Mouse (Mus musculus): ENCODE results near the gene Msi2.

The Msi2 gene

GRCm38 (mm10) chr11:88709876-88710614, 8.3 kb downstream of the Msi2 start:
- no peak for DNase-seq

DNA sequence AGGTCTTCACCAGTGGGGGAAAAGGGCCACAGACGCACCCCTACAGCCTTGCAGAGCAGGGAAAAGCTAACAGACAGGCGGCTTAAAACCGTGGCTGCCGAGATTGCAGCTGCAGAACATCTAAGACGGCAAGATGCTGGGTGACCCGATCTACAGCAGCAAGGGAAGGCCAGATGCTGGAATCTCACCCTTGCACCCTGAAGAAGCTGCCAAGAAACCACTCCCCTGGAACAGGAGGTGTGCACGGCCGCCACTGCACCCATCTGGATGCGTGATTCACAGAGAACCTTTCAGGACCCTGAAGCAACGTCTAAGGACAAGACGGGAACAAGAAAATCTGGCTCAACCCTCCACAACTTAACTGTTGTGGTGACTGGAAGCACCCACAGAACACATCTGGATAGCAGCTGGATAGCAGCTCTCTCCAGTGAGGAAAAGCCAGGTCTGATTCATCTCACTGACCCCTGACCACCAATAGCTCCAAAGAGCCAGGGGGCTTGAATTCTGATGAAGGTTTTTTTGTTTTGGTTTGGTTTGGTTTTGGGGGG, 11.0 kb downstream of the Msi2 start:
- no peak for DNase-seq

DNA sequence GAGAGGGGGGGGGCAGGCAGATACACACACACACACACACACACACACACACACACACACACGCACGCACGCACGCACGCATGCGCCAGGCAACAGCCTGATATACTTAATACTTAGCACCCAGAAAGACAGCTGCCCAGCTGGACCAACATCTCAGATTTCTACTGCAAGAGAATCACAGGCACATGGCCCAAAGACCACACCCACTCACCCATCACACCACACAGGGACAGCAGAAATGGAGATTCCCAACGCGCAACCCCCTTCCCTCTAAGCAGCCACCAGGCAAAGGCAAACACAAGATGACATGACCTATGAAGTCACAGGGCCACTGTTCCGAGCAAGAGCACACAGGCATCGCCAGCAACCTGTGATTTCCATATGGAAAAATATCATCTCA, 13.6 kb downstream of the Msi2 start:
- DNase-seq = no peak

- no peak for DNase-seq
Measured at GRCm38 (mm10) chr11:88703220-88703619, 15.1 kb downstream of the Msi2 start.

GRCm38 (mm10) chr11:88701976-88702659, 16.2 kb downstream of the Msi2 start:
- DNase-seq = no peak

- no peak for DNase-seq
Measured at GRCm38 (mm10) chr11:88701020-88701419, 17.3 kb downstream of the Msi2 start.

DNA sequence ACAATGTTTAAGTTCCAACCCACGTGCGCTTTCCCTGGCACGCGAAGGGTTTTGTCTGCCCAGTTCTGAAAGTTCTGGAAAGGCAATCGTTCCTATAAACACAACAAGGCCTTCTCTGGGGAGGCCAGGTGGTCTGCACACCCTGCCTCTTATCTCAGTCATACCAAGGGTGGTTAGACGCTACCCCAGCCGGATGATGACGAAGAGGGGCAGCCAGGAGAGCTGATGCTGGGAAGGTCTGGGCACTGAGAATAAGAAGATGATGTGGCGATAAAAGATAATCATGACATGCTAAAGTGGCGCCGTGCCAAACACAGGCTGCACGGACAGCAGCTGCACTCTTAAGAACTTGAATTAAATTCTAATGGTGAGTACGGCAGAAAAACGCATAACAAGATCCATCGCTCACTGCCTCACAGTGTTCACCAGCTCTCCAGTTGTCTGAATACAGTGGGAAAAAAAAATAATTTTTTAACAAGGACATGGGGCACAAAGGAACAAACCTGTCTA, 18.1 kb downstream of the Msi2 start:
- no peak for DNase-seq

- DNase-seq = no peak
Measured at GRCm38 (mm10) chr11:88693905-88694893, 24.1 kb downstream of the Msi2 start.

- no peak for DNase-seq
Measured at GRCm38 (mm10) chr11:88693002-88693769, 25.1 kb downstream of the Msi2 start.

DNA sequence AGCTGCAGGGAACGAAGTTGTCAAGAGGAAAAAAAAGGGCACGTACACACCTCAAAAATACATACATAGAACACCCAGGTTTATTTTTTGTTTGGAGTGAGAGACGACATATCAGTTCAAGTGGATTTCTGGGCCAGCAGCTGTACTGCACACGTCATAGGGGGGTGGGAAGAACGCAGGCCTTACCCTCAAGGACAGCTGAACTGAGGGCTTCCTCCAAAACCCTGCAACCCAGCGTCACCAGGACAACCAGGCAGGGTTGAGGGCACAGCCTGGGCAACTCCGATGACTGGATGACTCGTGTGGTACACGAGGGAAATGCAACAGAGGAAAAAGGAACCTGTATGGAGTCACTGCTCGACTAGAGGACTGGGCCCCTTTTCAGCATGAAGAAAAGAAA, 25.9 kb downstream of the Msi2 start:
- DNase-seq = peak; percentile 30

- no peak for DNase-seq
Measured at GRCm38 (mm10) chr11:88690556-88691287, 27.6 kb downstream of the Msi2 start.

DNA sequence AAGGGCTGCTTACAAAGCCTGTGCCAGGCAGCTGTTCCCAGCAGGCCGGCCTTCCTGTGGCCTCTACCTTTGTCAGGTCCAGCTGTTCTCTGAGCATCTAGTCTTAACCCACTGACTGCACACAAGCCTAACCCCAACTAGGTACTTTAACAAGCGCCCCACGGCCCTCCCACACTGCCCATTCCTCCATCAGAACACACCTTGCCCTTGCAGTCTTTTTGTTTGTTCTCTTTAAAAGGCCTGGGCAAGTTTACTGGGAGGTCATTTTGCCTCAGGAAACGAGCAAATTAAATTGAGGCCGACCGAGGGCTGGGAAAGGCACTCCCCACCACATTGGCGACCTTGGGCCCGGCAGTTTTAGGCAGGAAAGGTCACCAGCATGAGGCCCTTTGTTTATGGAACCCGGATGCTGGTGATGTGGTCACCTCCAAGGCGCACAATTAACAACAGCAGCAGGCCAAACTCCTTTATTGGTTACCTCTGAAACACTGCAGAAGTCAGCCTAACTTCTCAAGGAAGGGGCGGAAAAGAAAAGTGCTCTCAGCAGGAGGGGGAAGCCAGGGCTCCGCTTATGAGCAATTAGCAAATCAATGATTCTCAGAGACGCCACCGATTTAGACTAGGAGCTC, 28.4 kb downstream of the Msi2 start:
- no peak for DNase-seq

GRCm38 (mm10) chr11:88688644-88689043, 29.7 kb downstream of the Msi2 start:
- no peak for DNase-seq

DNA sequence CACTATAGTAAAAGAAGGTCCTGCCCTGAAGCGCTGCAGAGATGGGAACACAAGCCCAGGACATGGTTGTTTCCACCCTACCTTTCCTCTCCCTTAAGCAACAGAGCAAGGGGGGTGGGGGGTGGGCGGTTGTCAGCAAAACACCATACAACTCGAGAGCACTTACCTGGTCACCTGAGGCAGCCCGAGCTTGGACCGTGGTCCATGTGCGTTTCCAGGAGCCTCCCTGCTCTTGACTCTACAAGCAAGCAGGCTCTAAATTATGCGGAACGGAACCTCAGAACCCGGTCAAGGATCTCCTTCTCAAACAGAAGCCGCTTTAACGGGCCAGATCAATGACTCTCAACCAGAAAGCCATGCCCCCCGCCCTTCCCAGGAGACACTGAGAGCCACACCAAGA, 30.6 kb downstream of the Msi2 start:
- DNase-seq = no peak

DNA sequence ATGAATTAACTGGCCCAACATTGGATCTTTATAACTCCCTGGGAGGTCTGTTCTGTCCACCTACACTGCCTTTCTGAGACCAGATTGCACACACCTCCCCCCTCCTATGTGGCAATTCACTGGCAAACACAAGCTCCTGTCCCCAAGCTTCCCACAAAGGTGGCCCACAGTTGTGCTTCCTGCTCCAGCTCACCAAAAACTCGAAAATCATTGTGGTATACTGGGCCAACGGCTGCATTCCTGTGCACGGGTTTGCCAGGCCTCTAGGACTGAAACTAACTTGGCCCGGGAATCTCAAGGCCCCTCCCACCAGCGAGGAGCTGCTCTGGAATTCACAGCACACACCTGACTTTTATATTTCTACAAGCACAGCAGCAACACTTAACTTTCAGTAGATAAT, 31.3 kb downstream of the Msi2 start:
- DNase-seq = no peak

GRCm38 (mm10) chr11:88686061-88686460, 32.3 kb downstream of the Msi2 start:
- DNase-seq = no peak

DNA sequence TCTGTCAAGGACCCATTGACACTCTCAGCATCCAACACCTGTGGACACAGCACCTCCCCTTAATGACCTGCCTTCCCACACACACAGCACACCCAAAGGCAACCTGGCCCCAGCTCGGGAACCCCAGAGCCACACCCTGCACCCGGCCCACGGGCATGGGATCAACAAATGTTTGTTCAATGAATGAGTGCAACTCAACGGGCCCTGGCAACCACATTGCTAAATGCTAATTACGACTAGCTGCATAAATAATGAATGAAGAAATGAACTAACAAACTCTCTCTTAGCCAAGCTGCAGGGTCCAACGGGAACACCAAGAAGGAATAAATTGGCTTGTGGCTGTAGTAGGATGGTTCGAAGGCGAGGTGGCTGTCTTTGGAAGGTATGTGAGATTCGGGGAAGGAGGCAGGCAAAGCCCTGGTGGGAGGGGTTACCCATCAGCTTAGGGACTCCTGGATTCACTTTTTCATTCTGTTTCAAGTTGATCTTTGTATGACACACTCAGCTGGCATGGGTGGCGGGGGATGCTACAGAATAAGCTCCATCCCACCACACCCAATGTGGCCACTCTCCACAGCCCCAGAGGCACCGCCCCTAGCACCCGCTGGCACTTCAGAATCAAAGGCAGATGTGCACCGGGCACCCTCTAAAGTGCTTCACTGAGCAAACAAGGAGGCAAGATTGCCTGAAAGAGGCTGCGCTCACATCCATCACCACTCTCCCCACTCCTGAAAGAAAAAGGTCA, 35.1 kb downstream of the Msi2 start:
- no peak for DNase-seq

- DNase-seq = no peak
Measured at GRCm38 (mm10) chr11:88677350-88677749, 41.0 kb downstream of the Msi2 start.

DNA sequence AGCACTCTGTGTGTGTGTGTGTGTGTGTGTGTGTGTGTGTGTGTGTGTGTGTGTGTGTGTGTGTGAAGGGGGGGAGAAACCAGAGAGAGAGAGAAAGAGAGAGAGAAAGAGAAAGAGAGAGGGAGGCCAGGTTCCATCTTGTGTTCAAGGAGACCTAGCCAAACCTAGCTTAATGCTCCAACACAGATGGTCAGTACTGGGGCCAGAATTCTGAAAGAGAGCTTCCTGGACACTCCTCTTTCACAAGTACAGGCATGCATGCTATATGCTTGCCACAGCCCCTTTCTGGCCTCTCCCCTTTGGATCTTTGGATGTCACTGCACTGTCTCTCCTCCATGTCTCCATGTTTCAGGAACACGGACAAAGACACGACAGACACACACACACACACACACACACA, 41.7 kb downstream of the Msi2 start:
- DNase-seq = no peak

Measured in thymus, postnatal 25 days (tissue).